Mouse (Mus musculus): ENCODE results near the gene Rnase11. TPM values are rescaled to one million over a fixed set of nuclear protein-coding genes. Genes with fewer than 3 reads are reported as not detected.

The Rnase11 gene
- polyA plus RNA-seq (2012; rRNA removed), result not detected in 2 replicates

- no peak within 1 kb of the TSS for H3K4me3 ChIP-seq (replicated peaks; ENCODE audit: extremely low read depth, low read depth, low read length)
- no peak for TF ChIP-seq POLR2A (IDR thresholded peaks at IDR 0.05; ENCODE audit: borderline replicate concordance, extremely low read depth, low read depth, low read length)
- TF ChIP-seq CTCF (IDR thresholded peaks at IDR 0.05; ENCODE audit: insufficient read depth, low read length), result no peak
- 83% methylated on average over 2 of the region's 2 CpGs for WGBS
- DNase-seq, result no peak
- no peaks in the 10 kb centered on the region for H3K4me1 ChIP-seq (ENCODE audit: control insufficient read depth, insufficient read depth, low read length)
Observed at GRCm38 (mm10) chr14:51050063-51050462, at the start of gene Rnase11. Gene Rnase11 (minus strand): TSS chr14:51050163.

GRCm38 (mm10) chr14:51098921-51099320, 49.0 kb upstream of the Rnase11 start:
- peaks cover 9% of the 10 kb centered on the region for H3K4me1 ChIP-seq (ENCODE audit: control insufficient read depth, insufficient read depth, low read length)
- WGBS, result 93% methylated on average over 11 of the region's 11 CpGs
- no peak for DNase-seq
- TF ChIP-seq POLR2A (IDR thresholded peaks at IDR 0.05; ENCODE audit: borderline replicate concordance, extremely low read depth, low read depth, low read length), result no peak
- no peak for TF ChIP-seq CTCF (IDR thresholded peaks at IDR 0.05; ENCODE audit: insufficient read depth, low read length)
- no peak overlapping the region for H3K4me3 ChIP-seq (replicated peaks; ENCODE audit: extremely low read depth, low read depth, low read length)

GRCm38 (mm10) chr14:51098300-51098699, 48.3 kb upstream of the Rnase11 start:
- Histone ChIP-seq H3K4me1 (ENCODE audit: control insufficient read depth, insufficient read depth, low read length) (peaks cover 11% of the 10 kb centered on the region), H3K4me3 (replicated peaks; ENCODE audit: extremely low read depth, low read depth, low read length) (peak overlapping the region; percentile 10)
- peak; percentile 64 for DNase-seq
- 3% methylated on average over 1 of the region's 1 CpGs for WGBS
- TF ChIP-seq CTCF (IDR thresholded peaks at IDR 0.05; ENCODE audit: insufficient read depth, low read length), result peak; percentile 44

- Histone ChIP-seq H3K4me1 (ENCODE audit: control insufficient read depth, insufficient read depth, low read length) (peaks cover 11% of the 10 kb centered on the region), H3K4me3 (replicated peaks; ENCODE audit: extremely low read depth, low read depth, low read length) (peak overlapping the region; percentile 34)
- no peak for TF ChIP-seq CTCF (IDR thresholded peaks at IDR 0.05; ENCODE audit: insufficient read depth, low read length)
- peak; percentile 75; the same call in 1 of the 2 replicates for TF ChIP-seq POLR2A (IDR thresholded peaks at IDR 0.05; ENCODE audit: borderline replicate concordance, extremely low read depth, low read depth, low read length)
- peak; percentile 59 for DNase-seq
- 41% methylated on average over 9 of the region's 9 CpGs for WGBS
Observed at GRCm38 (mm10) chr14:51095736-51096524, 46.0 kb upstream of the Rnase11 start.

- TF ChIP-seq POLR2A (IDR thresholded peaks at IDR 0.05; ENCODE audit: borderline replicate concordance, extremely low read depth, low read depth, low read length) (no peak), CTCF (IDR thresholded peaks at IDR 0.05; ENCODE audit: insufficient read depth, low read length) (no peak)
- DNase-seq, result no peak
- WGBS, result 55% methylated on average over 9 of the region's 9 CpGs
Observed at GRCm38 (mm10) chr14:51094921-51095320, 45.0 kb upstream of the Rnase11 start.

GRCm38 (mm10) chr14:51094096-51094875, 44.3 kb upstream of the Rnase11 start:
- TF ChIP-seq POLR2A (IDR thresholded peaks at IDR 0.05; ENCODE audit: borderline replicate concordance, extremely low read depth, low read depth, low read length) (no peak), CTCF (IDR thresholded peaks at IDR 0.05; ENCODE audit: insufficient read depth, low read length) (no peak)
- Histone ChIP-seq H3K4me1 (ENCODE audit: control insufficient read depth, insufficient read depth, low read length) (peaks cover 11% of the 10 kb centered on the region), H3K4me3 (replicated peaks; ENCODE audit: extremely low read depth, low read depth, low read length) (no peak overlapping the region)
- no peak for DNase-seq
- WGBS, result 42% methylated on average over 5 of the region's 5 CpGs

More at GRCm38 (mm10) chr14:51094921-51095320, 45.0 kb upstream of the Rnase11 start:
- H3K4me3 ChIP-seq (replicated peaks; ENCODE audit: extremely low read depth, low read depth, low read length), result no peak overlapping the region
- H3K4me1 ChIP-seq (ENCODE audit: control insufficient read depth, insufficient read depth, low read length), result peaks cover 11% of the 10 kb centered on the region

GRCm38 (mm10) chr14:51093496-51093895, 43.5 kb upstream of the Rnase11 start:
- peaks cover 11% of the 10 kb centered on the region for H3K4me1 ChIP-seq (ENCODE audit: control insufficient read depth, insufficient read depth, low read length)
- 19% methylated on average over 3 of the region's 3 CpGs for WGBS
- no peak for TF ChIP-seq CTCF (IDR thresholded peaks at IDR 0.05; ENCODE audit: insufficient read depth, low read length)
- no peak for TF ChIP-seq POLR2A (IDR thresholded peaks at IDR 0.05; ENCODE audit: borderline replicate concordance, extremely low read depth, low read depth, low read length)
- no peak overlapping the region for H3K4me3 ChIP-seq (replicated peaks; ENCODE audit: extremely low read depth, low read depth, low read length)
- DNase-seq, result no peak

- Histone ChIP-seq H3K4me1 (ENCODE audit: control insufficient read depth, insufficient read depth, low read length) (peaks cover 13% of the 10 kb centered on the region), H3K4me3 (replicated peaks; ENCODE audit: extremely low read depth, low read depth, low read length) (no peak overlapping the region)
- TF ChIP-seq POLR2A (IDR thresholded peaks at IDR 0.05; ENCODE audit: borderline replicate concordance, extremely low read depth, low read depth, low read length) (no peak), CTCF (IDR thresholded peaks at IDR 0.05; ENCODE audit: insufficient read depth, low read length) (no peak)
- 44% methylated on average over 8 of the region's 8 CpGs for WGBS
- DNase-seq, result no peak
Observed at GRCm38 (mm10) chr14:51092073-51092620, 42.2 kb upstream of the Rnase11 start.
